Mouse (Mus musculus): Measurements from ENCODE around the gene Mrpl52. TPM values are rescaled to one million over a fixed set of nuclear protein-coding genes. Genes with fewer than 3 reads are reported as not detected.

The Mrpl52 gene
- total and polyA plus RNA-seq, 3 experiments, result 469 to 473 TPM; not detected in 1

GRCm38 (mm10) chr14:54380616-54381015, 46.1 kb upstream of the Mrpl52 start:
- H3K27me3 ChIP-seq (ENCODE audit: control insufficient read depth in 1 of 2, insufficient read depth in 2 of 2, low read length in 2 of 2), result no peaks in the 10 kb centered on the region
- no peaks in the 10 kb centered on the region for H3K79me2 ChIP-seq (ENCODE audit: control insufficient read depth, insufficient read depth, low read length, poor library complexity)
- H3K4me1 ChIP-seq (ENCODE audit: control insufficient read depth in 1 of 2, insufficient read depth in 2 of 2, low read length in 2 of 2), result no peaks in the 10 kb centered on the region
- H3K9me3 ChIP-seq (replicated peaks; ENCODE audit: insufficient read depth, low read length), result no peaks in the 10 kb centered on the region
- DNase-seq (ENCODE audit: low read depth, low spot score), result no peak
- no peak overlapping the region for H3K9ac ChIP-seq (ENCODE audit: control insufficient read depth, low read depth, low read length, poor library complexity, severe bottlenecking)
- peaks cover 0 to 2% of the 10 kb centered on the region in 2 experiments; a peak in 1 of 4 replicates for H3K36me3 ChIP-seq (ENCODE audit: control insufficient read depth in 1 of 2, insufficient read depth in 2 of 2, low read length in 2 of 2)
- H3K4me3 ChIP-seq (ENCODE audit: control insufficient read depth in 1 of 2, insufficient read depth in 1 of 2, low read depth in 2 of 2, low read length in 2 of 2), result no peak overlapping the region
- TF ChIP-seq GATA1 (IDR thresholded peaks at IDR 0.05; ENCODE audit: low read depth, low read length) (no peak), BHLHE40 (IDR thresholded peaks at IDR 0.05; ENCODE audit: borderline replicate concordance, low read depth, low read length) (no peak), ZKSCAN1 (IDR thresholded peaks at IDR 0.05; ENCODE audit: low read depth, low read length) (no peak), MEF2A (IDR thresholded peaks at IDR 0.05; ENCODE audit: extremely low read depth, insufficient replicate concordance, low read depth, low read length, poor library complexity, severe bottlenecking) (no peak), ZC3H11A (IDR thresholded peaks at IDR 0.05; ENCODE audit: low read depth, low read length) (no peak), E2F4 (IDR thresholded peaks at IDR 0.05; ENCODE audit: borderline replicate concordance, low read depth, low read length) (no peak), TAL1 (IDR thresholded peaks at IDR 0.05; ENCODE audit: low read length) (no peak)
- H3K27ac ChIP-seq (ENCODE audit: control insufficient read depth, low read depth, low read length), result no peak overlapping the region

GRCm38 (mm10) chr14:54381816-54382215, 44.9 kb upstream of the Mrpl52 start:
- no peaks in the 10 kb centered on the region for H3K4me1 ChIP-seq (ENCODE audit: control insufficient read depth in 1 of 2, insufficient read depth in 2 of 2, low read length in 2 of 2)
- TF ChIP-seq ZNF384 (IDR thresholded peaks at IDR 0.05; ENCODE audit: low read depth, low read length) (no peak), ZKSCAN1 (IDR thresholded peaks at IDR 0.05; ENCODE audit: low read depth, low read length) (no peak), TCF12 (IDR thresholded peaks at IDR 0.05; ENCODE audit: low read depth, low read length) (no peak), MXI1 (IDR thresholded peaks at IDR 0.05; ENCODE audit: low read depth, low read length) (no peak), POLR2AphosphoS2 (IDR thresholded peaks at IDR 0.05; ENCODE audit: low read length) (no peak), MEF2A (IDR thresholded peaks at IDR 0.05; ENCODE audit: extremely low read depth, insufficient replicate concordance, low read depth, low read length, poor library complexity, severe bottlenecking) (no peak), GABPA (IDR thresholded peaks at IDR 0.05; ENCODE audit: low read depth, low read length) (no peak), SMC3 (IDR thresholded peaks at IDR 0.05; ENCODE audit: low read depth, low read length) (no peak)
- peaks cover 0 to 2% of the 10 kb centered on the region in 2 experiments; a peak in 1 of 4 replicates for H3K36me3 ChIP-seq (ENCODE audit: control insufficient read depth in 1 of 2, insufficient read depth in 2 of 2, low read length in 2 of 2)
- no peak for DNase-seq (ENCODE audit: low read depth, low spot score)
- no peak overlapping the region for H3K27ac ChIP-seq (ENCODE audit: control insufficient read depth, low read depth, low read length)
- no peak overlapping the region for H3K9ac ChIP-seq (ENCODE audit: control insufficient read depth, low read depth, low read length, poor library complexity, severe bottlenecking)
- no peaks in the 10 kb centered on the region for H3K79me2 ChIP-seq (ENCODE audit: control insufficient read depth, insufficient read depth, low read length, poor library complexity)
- no peaks in the 10 kb centered on the region for H3K27me3 ChIP-seq (ENCODE audit: control insufficient read depth in 1 of 2, insufficient read depth in 2 of 2, low read length in 2 of 2)
- H3K4me3 ChIP-seq (ENCODE audit: control insufficient read depth in 1 of 2, insufficient read depth in 1 of 2, low read depth in 2 of 2, low read length in 2 of 2), result no peak overlapping the region
- H3K9me3 ChIP-seq (replicated peaks; ENCODE audit: insufficient read depth, low read length), result no peaks in the 10 kb centered on the region

GRCm38 (mm10) chr14:54382641-54383040, 44.1 kb upstream of the Mrpl52 start:
- TF ChIP-seq POLR2AphosphoS2 (IDR thresholded peaks at IDR 0.05; ENCODE audit: low read length) (no peak), POLR2AphosphoS5 (IDR thresholded peaks at IDR 0.05; ENCODE audit: borderline replicate concordance, low read depth, low read length) (no peak), USF2 (IDR thresholded peaks at IDR 0.05; ENCODE audit: borderline replicate concordance in 1 of 2, insufficient read depth in 1 of 2, low read depth in 1 of 2, low read length in 2 of 2) (no peak), MEF2A (IDR thresholded peaks at IDR 0.05; ENCODE audit: extremely low read depth, insufficient replicate concordance, low read depth, low read length, poor library complexity, severe bottlenecking) (no peak), GABPA (IDR thresholded peaks at IDR 0.05; ENCODE audit: low read depth, low read length) (no peak), RCOR1 (IDR thresholded peaks at IDR 0.05; ENCODE audit: low read depth, low read length) (no peak)
- Histone ChIP-seq H3K9me3 (replicated peaks; ENCODE audit: insufficient read depth, low read length) (no peaks in the 10 kb centered on the region), H3K36me3 (ENCODE audit: control insufficient read depth in 1 of 2, insufficient read depth in 2 of 2, low read length in 2 of 2) (peaks cover 0 to 2% of the 10 kb centered on the region in 2 experiments; a peak in 1 of 4 replicates), H3K9ac (ENCODE audit: control insufficient read depth, low read depth, low read length, poor library complexity, severe bottlenecking) (no peak overlapping the region), H3K4me1 (ENCODE audit: control insufficient read depth in 1 of 2, insufficient read depth in 2 of 2, low read length in 2 of 2) (no peaks in the 10 kb centered on the region), H3K27me3 (ENCODE audit: control insufficient read depth in 1 of 2, insufficient read depth in 2 of 2, low read length in 2 of 2) (no peaks in the 10 kb centered on the region), H3K27ac (ENCODE audit: control insufficient read depth, low read depth, low read length) (no peak overlapping the region), H3K79me2 (ENCODE audit: control insufficient read depth, insufficient read depth, low read length, poor library complexity) (no peaks in the 10 kb centered on the region), H3K4me3 (ENCODE audit: control insufficient read depth in 1 of 2, insufficient read depth in 1 of 2, low read depth in 2 of 2, low read length in 2 of 2) (no peak overlapping the region)
- DNase-seq (ENCODE audit: low read depth, low spot score), result no peak

Measured in MEL (cell line).